Mouse (Mus musculus) hindbrain, embryonic 12.5 days (tissue): Measurements from ENCODE around the gene Hist1h4a. TPM values are rescaled to one million over a fixed set of nuclear protein-coding genes. Genes with fewer than 3 reads are reported as not detected.
"Not testable (repeated sequence)": the region's sequence is repeated elsewhere in the genome, so short reads cannot be mapped to it uniquely, and the experiment has no call there.

Source experiments
- ATAC-seq: fragments of 200-750 bp; cut with Nextera tagmentation; 2 replicates; pipeline ENCODE4 v1.8.0; 2017; ENCODE audit warnings: moderate TSS enrichment; ENCODE audit not compliant: low FRiP score
- H3K27ac ChIP-seq: fragments of 300-500 bp; sonication (generic); 2 replicates; pipeline ENCODE4 v1.5.1; 2016; ENCODE audit warnings: mild to moderate bottlenecking
- H3K27me3 ChIP-seq: fragments of 300-500 bp; sonication (generic); 2 replicates; pipeline ENCODE4 v1.6.1; 2016; ENCODE audit warnings: mild to moderate bottlenecking
- H3K36me3 ChIP-seq: fragments of 300-500 bp; sonication (generic); 2 replicates; pipeline ENCODE4 v1.6.1; 2016; ENCODE audit warnings: mild to moderate bottlenecking
- H3K4me1 ChIP-seq: fragments of 300-500 bp; sonication (generic); 2 replicates; pipeline ENCODE4 v1.6.1; 2016
- H3K4me2 ChIP-seq: fragments of 300-500 bp; sonication (generic); replicated peaks from 2 replicates; pipeline ENCODE4 v1.6.1; 2016; ENCODE audit warnings: mild to moderate bottlenecking
- H3K4me3 ChIP-seq: fragments of 300-500 bp; sonication (generic); 2 replicates; pipeline ENCODE4 v1.5.1; 2016; ENCODE audit warnings: mild to moderate bottlenecking
- H3K9ac ChIP-seq: fragments of 300-500 bp; sonication (generic); 2 replicates; pipeline ENCODE4 v1.6.1; 2016; ENCODE audit warnings: mild to moderate bottlenecking, moderate library complexity
- H3K9me3 ChIP-seq: fragments of 300-500 bp; sonication (generic); replicated peaks from 2 replicates; pipeline ENCODE4 v1.6.1; 2016; ENCODE audit warnings: mild to moderate bottlenecking
- WGBS: fragments of 180-500 bp; shearing (Covaris S2); methylation state at CpG from one replicate; pipeline ENCODE4 v1.1.7; 2016; 5-methylcytosine and 5-hydroxymethylcytosine counted together
- polyA plus RNA-seq: library from polyadenylated mRNA; unstranded; fragments of >200 nt; fragmentation: Nextera tagmentation; extraction: Ambion mirVana; gene quantifications from 2 replicates; pipeline ENCODE4 v1.2.1, GENCODE M21; 2016

Gene Hist1h4a
- polyA plus RNA-seq, 1 experiment from 2014 or later = 0.72 TPM

DNA sequence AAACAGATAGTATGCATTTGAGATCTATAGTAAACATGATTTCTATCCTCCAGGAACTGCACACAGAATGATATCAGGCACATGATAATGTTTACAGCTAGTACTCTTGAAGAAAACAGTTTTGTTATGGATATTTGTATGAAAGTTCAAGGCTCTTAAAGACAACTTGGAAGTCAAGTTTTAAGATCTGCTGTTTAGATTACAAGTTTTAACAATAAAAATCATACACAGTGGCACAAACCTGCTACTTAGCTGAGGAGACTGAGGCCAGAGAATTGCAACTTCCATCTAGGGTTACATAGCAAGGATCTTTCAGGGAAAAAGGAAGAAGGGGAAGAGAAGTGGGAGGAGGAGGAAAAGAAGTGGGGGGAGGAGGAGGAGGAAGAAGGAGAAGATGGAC is 6.0 kb downstream of the Hist1h4a start:
- Histone ChIP-seq H3K4me2 (no peak overlapping the region), H3K27me3 (no peaks in the 10 kb centered on the region), H3K4me3 (no peak overlapping the region), H3K4me1 (peaks cover 6% of the 10 kb centered on the region), H3K36me3 (no peaks in the 10 kb centered on the region), H3K27ac (no peak overlapping the region), H3K9me3 (no peaks in the 10 kb centered on the region), H3K9ac (no peak overlapping the region)
- ATAC-seq = no peak

DNA sequence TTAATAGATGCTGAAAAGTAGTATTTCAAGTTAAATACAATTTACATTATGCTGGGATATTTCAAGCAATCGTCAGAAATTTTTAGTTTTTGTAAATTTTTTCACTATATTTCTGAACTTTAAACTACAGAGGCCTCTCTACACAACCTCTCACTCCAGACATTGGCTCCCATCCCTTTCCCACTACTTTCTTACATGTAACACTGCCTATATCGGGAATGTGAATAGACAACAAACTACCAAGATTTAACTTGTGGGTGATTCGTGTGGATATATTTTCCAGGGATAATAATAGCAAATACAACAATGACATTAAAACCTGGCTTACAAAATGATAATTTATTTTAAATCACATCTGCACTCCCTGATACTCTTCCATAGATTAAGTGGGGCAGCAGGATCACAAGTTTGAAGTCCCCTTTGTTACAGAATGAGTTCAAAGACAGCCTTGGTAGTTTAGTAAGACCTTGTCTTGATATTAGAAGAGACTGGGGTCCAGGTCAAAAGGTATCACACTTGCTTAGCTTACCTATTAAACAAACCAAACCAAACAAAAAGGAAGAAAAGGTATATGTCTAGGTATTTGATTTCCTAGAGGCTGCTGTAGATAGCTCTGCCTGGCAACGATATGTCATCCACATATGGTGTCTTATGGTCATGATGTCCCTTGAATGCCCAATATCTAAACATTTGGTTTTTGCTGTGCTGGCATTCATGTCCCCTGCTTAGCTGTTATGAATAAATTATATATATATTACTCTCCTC is 7.5 kb downstream of the Hist1h4a start:
- H3K4me3 ChIP-seq = no peak overlapping the region
- H3K27ac ChIP-seq = peak overlapping the region; percentile 67; the same call in 1 of the 2 replicates
- no peaks in the 10 kb centered on the region for H3K27me3 ChIP-seq
- H3K4me1 ChIP-seq = peaks cover 5% of the 10 kb centered on the region; the same call in 1 of the 2 replicates
- H3K9ac ChIP-seq = no peak overlapping the region; the same call in 1 of the 2 replicates
- no peaks in the 10 kb centered on the region for H3K36me3 ChIP-seq
- peak overlapping the region; percentile 48 for H3K4me2 ChIP-seq
- WGBS = 54% methylated on average over 4 of the region's 4 CpGs
- no peak for ATAC-seq
- no peaks in the 10 kb centered on the region for H3K9me3 ChIP-seq

- no peak for ATAC-seq
- Histone ChIP-seq H3K9me3 (no peaks in the 10 kb centered on the region), H3K4me3 (peak overlapping the region; percentile 30), H3K27ac (peak overlapping the region; percentile 67), H3K9ac (peak overlapping the region; percentile 49), H3K4me1 (peaks cover 10% of the 10 kb centered on the region), H3K36me3 (no peaks in the 10 kb centered on the region), H3K27me3 (no peaks in the 10 kb centered on the region), H3K4me2 (peak overlapping the region; percentile 48)
- 2% methylated on average over 6 of the region's 6 CpGs for WGBS
These were observed 8.3 kb downstream of the Hist1h4a start for GRCm38 (mm10) chr13:23752742-23753172.

GRCm38 (mm10) chr13:23752067-23752741 is 8.8 kb downstream of the Hist1h4a start, which contains the start of gene Hist1h3b:
TSS of gene Hist1h3b (plus strand) at chr13:23752267.
- not testable (repeated sequence) for H3K27me3 ChIP-seq, H3K9me3 ChIP-seq, H3K4me1 ChIP-seq, H3K36me3 ChIP-seq
- peak within 1 kb of the TSS; percentile 49 for H3K9ac ChIP-seq
- peak within 1 kb of the TSS; percentile 95 for H3K27ac ChIP-seq
- under 1% methylated on average over 15 of the region's 47 CpGs for WGBS
- H3K4me3 ChIP-seq = peak within 1 kb of the TSS; percentile 38
- peak; percentile 87 for ATAC-seq
- H3K4me2 ChIP-seq = peak within 1 kb of the TSS; percentile 61

- Histone ChIP-seq H3K4me2 (peak overlapping the region; percentile 61), H3K27ac (peak overlapping the region; percentile 95), H3K4me3 (peak overlapping the region; percentile 38), H3K27me3 (no peaks in the 10 kb centered on the region), H3K4me1 (peaks cover 9% of the 10 kb centered on the region), H3K9ac (0 out of 2 replicates have a peak overlapping the region, but pooled peaks have one; percentile 41), H3K9me3 (no peaks in the 10 kb centered on the region), H3K36me3 (no peaks in the 10 kb centered on the region)
- ATAC-seq = peak; percentile 36
- WGBS = 1% methylated on average over 11 of the region's 11 CpGs
These were observed 9.5 kb downstream of the Hist1h4a start for GRCm38 (mm10) chr13:23751478-23751956.

GRCm38 (mm10) chr13:23750839-23751477 is 10.1 kb downstream of the Hist1h4a start, which contains the start of gene Hist1h2ab:
TSS of gene Hist1h2ab (plus strand) at chr13:23751126.
- under 1% methylated on average over 31 of the region's 47 CpGs for WGBS
- Histone ChIP-seq H3K9ac (peak within 1 kb of the TSS; percentile 45; the same call in 1 of the 2 replicates), H3K27ac (peak within 1 kb of the TSS; percentile 95), H3K4me2 (peak within 1 kb of the TSS; percentile 61), H3K4me3 (peak within 1 kb of the TSS; percentile 38)
- peak; percentile 48; the same call in 1 of the 2 replicates for ATAC-seq
- H3K27me3 ChIP-seq, H3K9me3 ChIP-seq, H3K4me1 ChIP-seq, H3K36me3 ChIP-seq: not testable (repeated sequence)

- no peak overlapping the region for H3K9ac ChIP-seq
- H3K36me3 ChIP-seq = no peaks in the 10 kb centered on the region
- ATAC-seq = no peak
- H3K9me3 ChIP-seq = no peaks in the 10 kb centered on the region
- H3K4me2 ChIP-seq = no peak overlapping the region
- WGBS = 93% methylated on average over 5 of the region's 5 CpGs
- no peak overlapping the region for H3K4me3 ChIP-seq
- H3K27me3 ChIP-seq = no peaks in the 10 kb centered on the region
- peaks cover 9% of the 10 kb centered on the region for H3K4me1 ChIP-seq
- no peak overlapping the region; the same call in 1 of the 2 replicates for H3K27ac ChIP-seq
These were observed 11.4 kb downstream of the Hist1h4a start for GRCm38 (mm10) chr13:23749563-23750121.

DNA sequence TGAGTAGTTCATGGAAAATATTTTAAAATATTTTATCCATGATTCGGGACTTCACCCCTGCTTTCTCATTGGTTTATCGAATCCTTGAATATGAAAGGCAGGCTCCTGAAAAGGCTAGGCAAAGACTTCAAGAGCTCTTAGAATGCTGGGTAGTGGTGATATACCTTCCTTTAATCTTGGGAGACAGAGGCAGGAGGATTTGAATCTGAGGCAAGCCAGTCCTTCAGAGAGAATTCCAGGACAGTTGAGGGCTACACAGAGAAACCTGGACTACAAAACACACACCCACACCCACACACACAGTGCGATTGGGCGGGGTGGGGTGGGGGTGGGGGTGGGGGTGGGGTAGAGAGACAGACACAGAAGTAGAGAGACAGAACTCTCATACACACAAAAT is 13.1 kb downstream of the Hist1h4a start:
- 7% methylated on average over 4 of the region's 4 CpGs for WGBS
- Histone ChIP-seq H3K4me2 (peak overlapping the region; percentile 64), H3K4me1 (peaks cover 9% of the 10 kb centered on the region), H3K9me3 (no peaks in the 10 kb centered on the region), H3K36me3 (no peaks in the 10 kb centered on the region), H3K4me3 (no peak overlapping the region), H3K9ac (no peak overlapping the region), H3K27ac (peak overlapping the region; percentile 98), H3K27me3 (no peaks in the 10 kb centered on the region)
- ATAC-seq = no peak

DNA sequence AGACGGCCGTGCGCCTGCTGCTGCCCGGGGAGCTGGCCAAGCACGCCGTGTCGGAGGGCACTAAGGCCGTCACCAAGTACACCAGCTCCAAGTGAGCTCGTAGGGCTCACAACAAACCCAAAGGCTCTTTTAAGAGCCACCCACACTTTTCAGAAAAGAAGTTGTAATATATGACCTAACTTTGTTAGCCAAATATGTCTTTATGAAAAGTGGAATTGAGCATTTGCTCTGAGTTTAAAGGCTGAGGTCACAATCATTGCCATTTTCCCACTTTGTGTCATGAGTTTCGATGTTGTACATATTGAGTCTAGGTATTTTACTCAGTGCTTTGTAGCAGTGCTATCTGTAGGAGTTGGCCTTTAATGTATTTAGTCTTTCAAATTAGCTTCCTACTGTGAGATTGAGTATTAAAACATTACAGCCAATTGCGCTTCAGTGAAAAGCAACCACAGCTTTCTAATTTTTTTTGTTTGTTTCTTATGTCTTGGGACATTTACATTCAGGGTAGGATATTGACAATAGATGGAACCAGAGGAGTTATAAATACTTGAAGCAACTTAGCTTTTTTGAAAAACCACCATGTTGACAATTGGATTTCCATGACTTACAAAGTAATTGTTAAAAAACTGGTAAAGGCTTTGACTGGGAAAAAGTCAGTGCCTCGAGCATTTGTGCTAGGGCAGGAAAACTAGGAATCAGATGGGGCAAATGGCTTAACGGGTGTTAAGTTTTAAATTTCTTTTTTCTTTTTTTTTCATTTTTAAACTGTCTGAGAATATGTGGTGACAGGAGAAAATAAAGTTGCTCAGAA is 13.7 kb downstream of the Hist1h4a start:
- Histone ChIP-seq H3K9me3 (no peaks in the 10 kb centered on the region), H3K4me2 (peak overlapping the region; percentile 64), H3K9ac (peak overlapping the region; percentile 59), H3K36me3 (no peaks in the 10 kb centered on the region), H3K27ac (peak overlapping the region; percentile 98), H3K4me1 (peaks cover 9% of the 10 kb centered on the region), H3K27me3 (no peaks in the 10 kb centered on the region), H3K4me3 (peak overlapping the region; percentile 40)
- 2% methylated on average over 13 of the region's 13 CpGs for WGBS
- peak; percentile 21; the same call in 1 of the 2 replicates for ATAC-seq

GRCm38 (mm10) chr13:23746201-23747080 is 14.6 kb downstream of the Hist1h4a start, which contains the start of gene Hist1h2bb:
TSS of gene Hist1h2bb (plus strand) at chr13:23746734.
- not testable (repeated sequence) for H3K4me1 ChIP-seq, H3K27me3 ChIP-seq, H3K36me3 ChIP-seq, H3K9me3 ChIP-seq
- peak; percentile 95 for ATAC-seq
- Histone ChIP-seq H3K9ac (peak within 1 kb of the TSS; percentile 59), H3K4me2 (peak within 1 kb of the TSS; percentile 64), H3K4me3 (peak within 1 kb of the TSS; percentile 40), H3K27ac (peak within 1 kb of the TSS; percentile 98)
- under 1% methylated on average over 49 of the region's 58 CpGs for WGBS
